Mouse (Mus musculus): ENCODE measurements around the gene Pim3. TPM values are rescaled to one million over a fixed set of nuclear protein-coding genes. Genes with fewer than 3 reads are reported as not detected.

The Pim3 gene
- polyA plus RNA-seq (2017; shearing (Covaris generic)), result 38.0 TPM

DNA sequence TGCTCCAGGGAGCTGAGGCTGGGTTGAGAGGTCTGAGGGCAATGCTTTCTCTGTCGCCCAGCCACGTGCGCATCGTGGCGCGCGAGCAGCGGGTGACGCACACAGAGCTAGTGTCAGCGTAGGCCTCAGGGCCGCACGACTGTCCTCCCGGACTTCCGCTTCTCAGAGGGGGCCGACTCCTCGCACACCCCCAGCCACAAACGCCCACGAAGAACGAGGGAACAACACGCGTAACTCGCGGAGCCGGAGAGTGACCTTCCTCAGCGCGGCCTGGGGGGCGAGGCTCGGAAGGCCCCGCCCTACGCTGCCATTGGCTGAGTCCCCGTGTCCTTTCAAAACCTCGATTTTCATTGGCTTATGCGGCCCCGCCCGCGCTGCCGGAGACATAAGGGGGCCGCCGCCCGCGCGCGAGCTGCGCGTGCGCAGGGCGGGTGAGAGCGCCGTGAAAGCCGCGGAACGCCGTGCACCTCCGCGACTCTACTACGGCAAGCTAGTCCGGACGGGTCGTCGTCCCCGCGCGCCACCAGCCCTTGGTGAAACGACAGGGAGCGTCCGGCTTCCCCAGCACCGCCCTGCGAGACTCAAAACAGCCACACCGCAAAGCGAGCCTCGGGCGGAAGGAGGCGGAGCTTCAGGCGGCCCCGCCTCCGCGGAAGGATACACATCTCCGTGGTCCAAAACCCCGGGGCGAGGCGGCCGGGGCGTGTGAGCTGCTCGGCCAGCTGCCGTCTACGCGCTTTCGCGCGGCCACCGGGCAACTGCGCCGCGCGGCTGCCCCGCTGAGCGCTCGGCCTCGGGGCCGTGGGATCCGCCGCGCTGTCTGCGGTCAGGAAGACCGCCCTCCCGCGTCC lies at the start of gene Pim3:
Pim3 (plus strand) TSS at position 415 of the 851 bp plus-strand sequence.

DNA sequence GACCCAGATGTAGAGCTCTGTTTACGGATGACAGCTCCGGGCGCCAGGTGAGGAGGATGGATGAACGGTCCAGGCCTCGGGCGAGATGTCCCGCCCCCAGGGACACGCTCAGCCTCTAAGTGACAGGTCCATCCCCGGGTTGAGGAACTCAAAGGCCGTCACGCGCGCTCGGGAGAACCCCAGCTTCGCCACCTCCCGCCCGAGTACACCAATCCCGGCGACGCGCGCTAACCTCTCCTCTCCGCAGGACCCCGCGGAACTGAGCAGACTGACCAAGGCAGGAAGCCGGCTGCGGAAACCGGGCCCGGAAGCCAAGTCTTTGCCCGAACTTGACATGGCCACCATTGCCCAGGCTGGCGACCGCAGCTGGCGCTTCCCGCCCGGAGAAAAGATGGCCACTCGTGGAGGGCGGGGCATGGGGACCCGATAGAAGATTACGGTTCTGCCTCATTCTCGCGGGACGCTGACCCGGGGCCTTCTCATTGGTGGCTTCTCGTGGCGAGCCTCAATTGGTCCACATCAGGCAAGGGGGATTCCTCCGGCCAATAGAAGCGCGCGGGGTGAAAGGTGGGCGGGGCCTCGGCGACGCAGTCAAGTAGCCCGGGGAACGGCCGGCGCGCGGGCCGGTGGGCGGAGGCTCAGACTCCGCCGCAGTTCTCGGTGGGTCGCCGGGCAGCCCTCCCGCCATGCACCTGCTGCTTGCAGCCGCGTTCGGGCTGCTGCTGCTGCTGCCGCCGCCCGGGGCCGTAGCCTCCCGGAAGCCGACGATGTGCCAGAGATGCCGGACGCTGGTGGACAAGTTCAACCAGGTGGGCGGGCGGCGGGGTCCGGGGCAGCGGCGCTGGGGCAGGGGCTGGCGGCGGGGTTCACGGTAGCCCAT lies 42.7 kb upstream of the Pim3 start, which contains the start of the genes Alg12 and Creld2:
Alg12 (minus strand) TSS at position 293 of the 880 bp plus-strand sequence.
Creld2 (plus strand) TSS at position 621 of the 880 bp plus-strand sequence.

Other genes with a start within 250 kb of the Pim3 start
- 54.7 TPM for gene Brd1, start 128.0 kb upstream of the Pim3 start, polyA plus RNA-seq (2017; shearing (Covaris generic))
- gene Zbed4, start 110.5 kb upstream of the Pim3 start, polyA plus RNA-seq (2017; shearing (Covaris generic)), result 6.9 TPM
- gene Alg12, start 42.9 kb upstream of the Pim3 start, polyA plus RNA-seq (2017; shearing (Covaris generic)), result 16.7 TPM
- gene Creld2, start 42.5 kb upstream of the Pim3 start, polyA plus RNA-seq (2017; shearing (Covaris generic)), result 41.4 TPM
- gene Ttll8, start 92.2 kb downstream of the Pim3 start, polyA plus RNA-seq (2017; shearing (Covaris generic)), result not detected
- not detected for gene Mlc1, start 116.8 kb downstream of the Pim3 start, polyA plus RNA-seq (2017; shearing (Covaris generic))
- not detected for gene Mov10l1, start 120.7 kb downstream of the Pim3 start, polyA plus RNA-seq (2017; shearing (Covaris generic))
- gene Panx2, start 197.5 kb downstream of the Pim3 start, polyA plus RNA-seq (2017; shearing (Covaris generic)), result not detected
- 85.0 TPM for gene Trabd, start 212.9 kb downstream of the Pim3 start, polyA plus RNA-seq (2017; shearing (Covaris generic))
- gene Selenoo, start 226.9 kb downstream of the Pim3 start, polyA plus RNA-seq (2017; shearing (Covaris generic)), result 58.5 TPM